Mouse (Mus musculus): ENCODE results near the gene Iqce. TPM values are rescaled to one million over a fixed set of nuclear protein-coding genes. Genes with fewer than 3 reads are reported as not detected.

Iqce gene
- polyA plus RNA-seq (2012; rRNA removed): 58.0 and 59.5 TPM in 2 replicates

DNA sequence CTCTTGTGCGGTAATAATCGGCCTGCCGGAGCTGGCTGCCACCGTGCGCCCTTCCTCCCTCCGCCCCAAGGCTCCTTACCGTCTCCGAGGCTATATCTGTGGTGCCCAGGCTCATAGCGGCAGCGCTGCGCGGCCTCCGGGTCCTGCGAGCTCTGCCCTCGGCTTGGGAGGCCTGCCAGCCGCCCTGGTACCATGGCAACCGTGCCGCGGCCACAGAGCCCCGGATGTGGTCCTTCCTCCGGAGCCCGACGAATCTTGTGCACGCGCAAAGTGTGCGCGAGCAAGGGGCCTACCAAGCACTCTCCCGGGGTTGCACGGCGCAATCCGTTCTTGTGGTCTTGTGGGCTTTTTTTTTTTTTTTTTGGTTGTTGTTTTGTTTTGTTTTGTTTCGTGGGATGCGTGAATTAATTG is at the start of gene Iqce:
TSS of gene Iqce (minus strand) at position 276 of the 411 bp plus-strand sequence.

DNA sequence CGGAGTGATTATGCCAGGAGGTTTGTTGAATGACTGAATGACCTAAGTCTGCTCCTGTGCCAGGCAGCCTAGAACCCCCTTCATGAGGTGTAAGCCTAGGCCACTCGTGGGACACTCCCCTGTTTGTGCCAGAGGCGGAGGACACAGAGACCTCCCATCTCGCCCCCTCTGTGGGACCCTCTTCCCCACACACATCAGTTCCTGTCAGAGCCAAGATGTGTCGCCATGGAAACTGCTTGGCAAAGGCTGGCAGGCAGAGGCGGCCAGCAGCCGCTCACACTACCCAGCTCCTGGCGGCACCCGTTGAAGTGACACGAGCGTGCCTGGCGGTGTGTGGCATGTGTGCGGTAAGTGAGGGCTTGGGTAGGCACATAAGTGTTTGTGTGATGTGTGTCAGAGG is 21.6 kb upstream of the Iqce start, which contains the start of gene Amz1:
TSS of gene Amz1 (plus strand) at position 306 of the 400 bp plus-strand sequence.

DNA sequence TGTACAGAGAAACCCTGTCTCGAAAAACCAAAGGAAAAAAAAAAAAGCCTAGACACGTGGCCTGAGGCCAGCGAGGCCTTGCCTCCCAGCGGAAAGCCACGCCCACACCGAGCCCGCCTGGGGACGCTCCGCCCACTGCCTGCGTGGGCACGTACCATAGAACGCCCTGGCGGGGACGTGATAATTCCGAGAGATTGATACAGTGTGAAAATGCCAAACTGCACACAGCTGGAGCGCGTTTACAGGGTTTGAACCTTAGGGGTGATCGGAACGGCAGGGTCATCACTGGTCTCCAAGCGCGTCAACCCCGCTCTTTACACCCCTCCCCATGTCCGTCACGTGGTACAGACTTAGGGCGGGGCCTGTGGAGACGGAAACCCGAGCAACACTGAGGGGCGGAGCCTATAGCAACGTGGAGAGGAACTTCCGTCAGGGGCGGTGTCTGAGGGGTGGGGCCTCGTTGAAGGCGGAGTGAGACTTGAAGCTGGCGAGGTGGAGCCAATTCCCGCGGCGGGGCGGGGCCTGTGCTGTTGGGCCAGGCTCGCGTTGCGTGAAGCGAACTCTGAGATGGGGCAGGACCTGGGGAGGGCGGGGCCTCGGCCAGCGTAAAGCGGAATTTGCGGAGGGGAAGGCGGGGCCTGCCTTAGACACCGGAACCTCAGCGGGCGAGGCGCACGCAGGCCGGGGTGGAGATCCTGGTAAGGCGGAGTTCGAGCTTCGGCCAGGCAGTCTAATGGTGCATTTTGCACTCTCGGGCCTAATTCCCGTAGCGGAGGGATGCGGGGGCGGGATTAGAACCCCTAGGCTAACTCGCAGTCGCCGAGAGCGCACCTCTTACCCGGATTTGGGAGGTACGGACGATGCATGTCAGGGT is 2.4 kb upstream of the Iqce start, which contains the start of gene Brat1:
TSS of gene Brat1 (plus strand) at position 634 of the 874 bp plus-strand sequence.

DNA sequence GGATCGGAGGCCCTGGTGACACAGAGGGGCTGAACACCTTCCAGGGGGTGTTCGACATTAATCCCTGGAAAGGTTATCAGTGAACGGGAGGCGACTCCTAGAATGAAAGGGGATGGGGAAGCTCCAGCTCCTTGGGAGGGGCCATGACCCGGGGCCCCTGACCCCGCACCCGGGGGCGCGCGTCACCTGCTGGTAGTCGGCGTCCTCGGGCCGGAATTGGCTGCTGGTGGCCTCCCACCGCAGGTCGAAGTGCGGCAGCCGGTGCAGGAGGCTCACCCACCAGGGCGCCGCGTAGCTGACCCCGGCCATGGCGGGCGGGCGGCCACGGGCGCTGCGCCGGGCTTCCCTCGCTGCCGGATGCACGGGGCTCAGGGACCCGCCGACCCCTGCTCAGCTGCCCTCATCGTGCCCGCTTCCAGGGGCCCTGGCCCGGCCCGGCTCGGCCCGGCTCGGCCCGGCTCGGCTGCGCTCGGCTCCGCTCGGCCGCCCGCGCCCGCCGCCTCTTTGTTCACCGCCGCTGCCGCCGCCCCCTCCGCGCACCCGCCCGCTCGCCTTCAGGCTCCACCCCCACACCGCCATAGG is 53.6 kb downstream of the Iqce start, which contains the start of gene Ttyh3:
TSS of gene Ttyh3 (minus strand) at position 513 of the 582 bp plus-strand sequence.

Other genes with a start within 250 kb of the Iqce start
- gene Chst12, start 196.8 kb downstream of the Iqce start, polyA plus RNA-seq (2012; rRNA removed): 12.0 and 13.3 TPM in 2 replicates
- 0.31 and 0.35 TPM in 2 replicates for gene Grifin, start 137.3 kb downstream of the Iqce start, polyA plus RNA-seq (2012; rRNA removed)
- gene Lfng, start 95.1 kb downstream of the Iqce start, polyA plus RNA-seq (2012; rRNA removed): 40.5 and 44.8 TPM in 2 replicates
- 104 and 145 TPM in 2 replicates for gene Ttyh3, start 53.3 kb downstream of the Iqce start, polyA plus RNA-seq (2012; rRNA removed)
- gene Brat1, start 2.6 kb upstream of the Iqce start, polyA plus RNA-seq (2012; rRNA removed): 29.4 and 30.3 TPM in 2 replicates
- gene Amz1, start 21.7 kb upstream of the Iqce start, polyA plus RNA-seq (2012; rRNA removed): 9.2 and 9.7 TPM in 2 replicates
- 70.0 and 71.9 TPM in 2 replicates for gene Gna12, start 128.1 kb upstream of the Iqce start, polyA plus RNA-seq (2012; rRNA removed)